Mouse (Mus musculus) hindbrain, postnatal 0 days (tissue): Measurements from ENCODE around the gene Wfdc18. TPM values are rescaled to one million over a fixed set of nuclear protein-coding genes. Genes with fewer than 3 reads are reported as not detected.

Source experiments
- ATAC-seq: fragments of 200-750 bp; cut with Nextera tagmentation; 2 replicates; pipeline ENCODE4 v1.8.0; 2017; ENCODE audit warnings: mild to moderate bottlenecking, moderate TSS enrichment, moderate library complexity
- DNase-seq: peaks from one replicate; pipeline ENCODE4 v3.0.0-alpha.2; 2015; ENCODE audit warnings: low spot score
- H3K27ac ChIP-seq: fragments of 300-500 bp; sonication (generic); 2 replicates; pipeline ENCODE4 v1.5.1; 2014; ENCODE audit warnings: mild to moderate bottlenecking
- H3K27me3 ChIP-seq: fragments of 300-500 bp; sonication (generic); 2 replicates; pipeline ENCODE4 v1.6.1; 2014; ENCODE audit warnings: low read length, mixed read lengths; ENCODE audit not compliant: insufficient read depth
- H3K36me3 ChIP-seq: fragments of 300-500 bp; sonication (generic); 2 replicates; pipeline ENCODE4 v1.6.1; 2014; ENCODE audit warnings: low read length, mixed read lengths; ENCODE audit not compliant: insufficient read depth
- H3K4me1 ChIP-seq: fragments of 300-500 bp; sonication (generic); 2 replicates; pipeline ENCODE4 v1.6.1; 2014; ENCODE audit warnings: antibody characterized with exemption, low read length, mixed read lengths; ENCODE audit not compliant: insufficient read depth
- H3K4me2 ChIP-seq: fragments of 300-500 bp; sonication (generic); 2 replicates; pipeline ENCODE4 v1.6.1; 2014; ENCODE audit warnings: low read depth, mild to moderate bottlenecking, low read length, moderate library complexity, mixed read lengths
- H3K4me3 ChIP-seq: fragments of 300-500 bp; sonication (generic); 2 replicates; pipeline ENCODE4 v1.5.1; 2014; ENCODE audit warnings: low read length
- H3K9ac ChIP-seq: fragments of 300-500 bp; sonication (generic); replicated peaks from 2 replicates; pipeline ENCODE4 v1.6.1; 2014; ENCODE audit warnings: mild to moderate bottlenecking, low read length, moderate library complexity, mixed read lengths
- H3K9me3 ChIP-seq: fragments of 300-500 bp; sonication (generic); 2 replicates; pipeline ENCODE4 v1.6.1; 2016; ENCODE audit warnings: low read length, mixed read lengths
- CTCF ChIP-seq: IDR thresholded peaks from 2 replicates; pipeline ENCODE4 v1.5.1; 2016; ENCODE audit warnings: antibody characterized with exemption, control low read depth, low read depth
- WGBS: fragments of 180-500 bp; shearing (Covaris S2); extraction: QIAGEN DNeasy Blood & Tissue Kit; methylation state at CpG from one replicate; pipeline ENCODE4 v1.1.7; 2014; 5-methylcytosine and 5-hydroxymethylcytosine counted together
- polyA plus RNA-seq: library from polyadenylated mRNA; unstranded; fragments of >200 nt; fragmentation: Nextera tagmentation; extraction: Ambion mirVana; gene quantifications from 2 replicates; pipeline ENCODE4 v1.2.1, GENCODE M21; 2015
- total RNA-seq: library from RNA; depleted of rRNA; stranded (reverse); fragments of >200 nt; gene quantifications from 2 replicates; pipeline ENCODE4 v1.2.3, GENCODE M21; 2014

Wfdc18 gene
- total and polyA plus RNA-seq, 2 experiments from 2014 or later = 0.84 TPM; not detected in 1

GRCm38 (mm10) chr11:83731116-83731515 is 22.3 kb downstream of the Wfdc18 start:
- Histone ChIP-seq H3K4me2 (no peak overlapping the region), H3K27ac (no peak overlapping the region), H3K4me1 (no peaks in the 10 kb centered on the region), H3K4me3 (no peak overlapping the region), H3K9ac (no peak overlapping the region), H3K9me3 (peaks cover 3% of the 10 kb centered on the region; the same call in 1 of the 2 replicates), H3K36me3 (no peaks in the 10 kb centered on the region), H3K27me3 (no peaks in the 10 kb centered on the region)
- ATAC-seq (no peak), DNase-seq (no peak)
- WGBS = 96% methylated on average over 1 of the region's 1 CpGs
- no peak for TF ChIP-seq CTCF

GRCm38 (mm10) chr11:83733071-83733640 is 24.3 kb downstream of the Wfdc18 start:
- DNase-seq (no peak), ATAC-seq (no peak)
- H3K27ac ChIP-seq = no peak overlapping the region
- 81% methylated on average over 5 of the region's 5 CpGs for WGBS
- no peak for TF ChIP-seq CTCF
- H3K4me2 ChIP-seq = no peak overlapping the region
- no peaks in the 10 kb centered on the region for H3K27me3 ChIP-seq
- no peak overlapping the region for H3K4me3 ChIP-seq
- H3K9ac ChIP-seq = no peak overlapping the region
- H3K4me1 ChIP-seq = no peaks in the 10 kb centered on the region
- H3K9me3 ChIP-seq = peaks cover 3% of the 10 kb centered on the region; the same call in 1 of the 2 replicates
- no peaks in the 10 kb centered on the region for H3K36me3 ChIP-seq

DNA sequence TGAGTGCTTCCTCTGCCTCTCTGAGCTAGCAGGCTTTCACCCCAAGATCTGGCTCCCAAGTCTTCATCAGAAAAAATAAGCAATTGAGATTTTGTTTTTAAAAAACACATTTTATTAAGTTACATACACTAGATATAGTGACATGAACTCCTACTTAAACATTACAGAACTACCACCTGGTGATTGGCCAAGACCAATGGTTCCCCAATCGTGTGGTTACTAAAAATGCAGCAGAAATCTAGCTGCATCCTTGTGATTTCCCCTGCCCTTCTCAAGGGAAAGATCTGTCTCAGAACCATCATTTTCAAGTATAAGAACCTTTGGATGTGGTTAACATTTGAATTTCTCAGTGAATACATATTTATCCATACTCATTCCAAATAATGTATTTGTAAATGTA is 25.4 kb downstream of the Wfdc18 start:
- H3K36me3 ChIP-seq = no peaks in the 10 kb centered on the region
- no peak overlapping the region for H3K4me2 ChIP-seq
- no peak overlapping the region for H3K4me3 ChIP-seq
- 88% methylated on average over 1 of the region's 1 CpGs for WGBS
- peaks cover 3% of the 10 kb centered on the region; the same call in 1 of the 2 replicates for H3K9me3 ChIP-seq
- ATAC-seq (no peak), DNase-seq (no peak)
- no peak overlapping the region for H3K9ac ChIP-seq
- H3K27ac ChIP-seq = no peak overlapping the region
- H3K27me3 ChIP-seq = no peaks in the 10 kb centered on the region
- no peaks in the 10 kb centered on the region for H3K4me1 ChIP-seq
- TF ChIP-seq CTCF = no peak

DNA sequence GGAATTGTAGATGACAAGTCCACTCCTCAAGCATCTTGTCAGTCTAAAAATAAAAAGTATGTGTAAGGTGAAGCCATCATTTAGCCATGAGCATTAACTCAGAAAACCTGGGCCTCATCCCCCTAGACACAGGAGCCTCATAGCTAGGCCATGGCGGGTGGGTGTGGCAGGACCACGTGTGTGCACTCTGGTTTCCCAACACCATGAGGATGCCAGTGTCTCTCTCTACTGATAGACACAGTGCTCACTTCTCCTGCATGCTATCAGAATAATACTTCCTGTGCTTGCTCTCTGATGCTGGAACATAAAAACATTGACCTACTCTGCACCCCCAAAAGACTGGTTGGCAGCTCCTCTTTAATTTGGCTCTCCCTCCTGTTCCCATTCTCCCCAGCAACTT is 27.1 kb downstream of the Wfdc18 start:
- Histone ChIP-seq H3K4me2 (no peak overlapping the region), H3K9me3 (peaks cover 3% of the 10 kb centered on the region; the same call in 1 of the 2 replicates), H3K4me3 (no peak overlapping the region), H3K4me1 (no peaks in the 10 kb centered on the region), H3K36me3 (no peaks in the 10 kb centered on the region), H3K9ac (no peak overlapping the region), H3K27ac (no peak overlapping the region), H3K27me3 (no peaks in the 10 kb centered on the region)
- no peak for TF ChIP-seq CTCF
- WGBS = 81% methylated on average over 2 of the region's 2 CpGs
- no peak for DNase-seq
- no peak for ATAC-seq

- Histone ChIP-seq H3K4me3 (no peak overlapping the region), H3K4me2 (no peak overlapping the region), H3K27me3 (no peaks in the 10 kb centered on the region), H3K9me3 (peaks cover 3% of the 10 kb centered on the region; the same call in 1 of the 2 replicates), H3K36me3 (no peaks in the 10 kb centered on the region), H3K4me1 (no peaks in the 10 kb centered on the region), H3K9ac (no peak overlapping the region), H3K27ac (no peak overlapping the region)
- TF ChIP-seq CTCF = no peak
- 77% methylated on average over 3 of the region's 3 CpGs for WGBS
- no peak for DNase-seq
- ATAC-seq = no peak
Measured at GRCm38 (mm10) chr11:83737109-83737558, 28.3 kb downstream of the Wfdc18 start.

DNA sequence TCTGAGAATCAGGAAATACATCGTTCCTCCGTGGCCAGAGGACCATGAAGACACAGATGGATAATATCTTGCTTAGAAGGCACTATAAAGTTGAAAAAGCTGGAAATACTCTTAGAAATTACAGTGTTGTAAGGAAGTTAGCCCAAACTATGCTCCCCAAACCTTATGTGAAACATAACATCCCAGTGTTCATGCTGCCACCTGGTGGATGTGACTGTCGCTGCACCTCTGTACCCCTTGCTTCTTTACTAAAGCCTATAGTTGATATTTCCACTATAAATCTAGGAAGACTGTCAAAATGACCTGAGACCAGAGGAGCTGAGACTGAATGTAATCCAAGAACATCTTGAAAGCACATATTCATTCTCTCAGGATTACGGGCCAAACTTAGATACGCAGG is 30.4 kb downstream of the Wfdc18 start:
- ATAC-seq = no peak
- no peak overlapping the region for H3K27ac ChIP-seq
- H3K27me3 ChIP-seq = no peaks in the 10 kb centered on the region
- peak; percentile 84 for DNase-seq
- no peaks in the 10 kb centered on the region for H3K36me3 ChIP-seq
- no peak overlapping the region for H3K9ac ChIP-seq
- H3K9me3 ChIP-seq = no peaks in the 10 kb centered on the region
- no peaks in the 10 kb centered on the region for H3K4me1 ChIP-seq
- WGBS = 25% methylated on average over 5 of the region's 5 CpGs
- H3K4me3 ChIP-seq = no peak overlapping the region
- TF ChIP-seq CTCF = peak; percentile 92
- no peak overlapping the region for H3K4me2 ChIP-seq

DNA sequence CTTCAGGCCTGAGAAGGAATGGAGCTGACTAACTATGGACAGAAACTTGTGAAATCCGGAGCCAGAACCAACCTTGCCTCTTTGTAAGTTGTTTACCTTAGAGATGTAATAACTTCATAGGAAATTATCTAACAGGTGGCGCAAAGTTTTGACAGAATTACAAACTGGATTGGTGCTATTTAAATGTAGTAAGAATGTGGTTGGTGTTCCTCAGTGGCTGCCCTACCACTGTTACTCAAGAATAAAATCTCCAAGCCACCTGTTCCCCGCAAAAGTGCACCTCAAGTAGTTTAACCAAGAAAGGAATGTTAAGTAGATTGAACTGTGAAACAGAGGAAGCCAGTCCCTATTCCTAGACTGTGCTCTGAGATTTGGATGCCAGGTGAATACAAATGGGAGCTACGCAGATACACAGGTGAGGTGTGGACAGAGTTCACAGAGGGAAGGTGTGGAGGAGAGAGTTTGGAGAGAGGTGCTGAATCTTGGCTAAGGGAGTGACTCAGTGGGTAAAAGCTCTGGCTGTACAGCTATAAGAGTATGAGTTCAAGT is 31.7 kb downstream of the Wfdc18 start:
- Histone ChIP-seq H3K36me3 (no peaks in the 10 kb centered on the region), H3K27me3 (no peaks in the 10 kb centered on the region), H3K27ac (no peak overlapping the region), H3K4me3 (no peak overlapping the region), H3K4me1 (no peaks in the 10 kb centered on the region), H3K9me3 (no peaks in the 10 kb centered on the region), H3K9ac (no peak overlapping the region), H3K4me2 (no peak overlapping the region)
- DNase-seq (no peak), ATAC-seq (no peak)
- WGBS = 82% methylated on average over 4 of the region's 4 CpGs
- no peak for TF ChIP-seq CTCF
